Mouse (Mus musculus) C2C12 (cell line): Measurements from ENCODE around the gene Cngb1. TPM values are rescaled to one million over a fixed set of nuclear protein-coding genes. Genes with fewer than 3 reads are reported as not detected.

ENCODE experiments used
- H3K27me3 ChIP-seq: one replicate; pipeline ENCODE4 v1.6.1; 2011; ENCODE audit not compliant: control insufficient read depth, insufficient read depth, insufficient read length
- H3K36me3 ChIP-seq: one replicate; pipeline ENCODE4 v1.6.1; 2011; ENCODE audit not compliant: control insufficient read depth, insufficient read depth
- H3K4me3 ChIP-seq: one replicate; pipeline ENCODE4 v1.5.1; 2011; ENCODE audit warnings: mild to moderate bottlenecking, control low read depth; ENCODE audit not compliant: poor library complexity, insufficient read depth, severe bottlenecking
- H3K79me2 ChIP-seq: one replicate; pipeline ENCODE4 v1.6.1; 2011; ENCODE audit not compliant: control insufficient read depth, insufficient read depth
- H3K79me3 ChIP-seq: one replicate; pipeline ENCODE4 v1.6.1; 2011; ENCODE audit warnings: low read depth, control low read depth
- H3ac ChIP-seq: one replicate; pipeline ENCODE3; 2011; ENCODE audit warnings: low read depth; ENCODE audit not compliant: control insufficient read depth, insufficient read length
- CEBPB ChIP-seq: IDR thresholded peaks from one replicate; pipeline ENCODE4 v1.6.1; 2011; ENCODE audit warnings: low read depth, mild to moderate bottlenecking, control low read depth, moderate library complexity
- CTCF ChIP-seq: IDR thresholded peaks from one replicate; pipeline ENCODE4 v1.5.1; 2011; ENCODE audit not compliant: control insufficient read depth, insufficient read depth, insufficient read length
- FOSL1 ChIP-seq: IDR thresholded peaks from one replicate; pipeline ENCODE4 v1.8.0; 2011; ENCODE audit warnings: mild to moderate bottlenecking, low read length; ENCODE audit not compliant: poor library complexity, insufficient read depth, severe bottlenecking
- MAX ChIP-seq: IDR thresholded peaks from one replicate; pipeline ENCODE4 v1.6.1; 2011; ENCODE audit warnings: mild to moderate bottlenecking, control low read depth
- MYOD1 ChIP-seq: IDR thresholded peaks from one replicate; pipeline ENCODE4 v1.6.1; 2011; ENCODE audit warnings: low read depth; ENCODE audit not compliant: control insufficient read depth, insufficient read length
- MYOG ChIP-seq: IDR thresholded peaks from one replicate; pipeline ENCODE4 v1.6.1; 2011; ENCODE audit not compliant: control insufficient read depth, insufficient read length; ENCODE audit errors: extremely low read depth
- USF1 ChIP-seq: IDR thresholded peaks from one replicate; pipeline ENCODE4 v1.6.1; 2011; ENCODE audit warnings: low read depth, mild to moderate bottlenecking, control low read depth, moderate library complexity
- polyA plus RNA-seq: library from polyadenylated mRNA; unstranded; fragments of >200 nt; fragmentation: generic; extraction: Trizol; gene quantifications from one replicate; pipeline ENCODE4 v1.2.1, GENCODE M21; 2012; ENCODE audit warnings: missing spikeins

Cngb1 gene
- polyA plus RNA-seq, 1 experiment: under 0.01 TPM

DNA sequence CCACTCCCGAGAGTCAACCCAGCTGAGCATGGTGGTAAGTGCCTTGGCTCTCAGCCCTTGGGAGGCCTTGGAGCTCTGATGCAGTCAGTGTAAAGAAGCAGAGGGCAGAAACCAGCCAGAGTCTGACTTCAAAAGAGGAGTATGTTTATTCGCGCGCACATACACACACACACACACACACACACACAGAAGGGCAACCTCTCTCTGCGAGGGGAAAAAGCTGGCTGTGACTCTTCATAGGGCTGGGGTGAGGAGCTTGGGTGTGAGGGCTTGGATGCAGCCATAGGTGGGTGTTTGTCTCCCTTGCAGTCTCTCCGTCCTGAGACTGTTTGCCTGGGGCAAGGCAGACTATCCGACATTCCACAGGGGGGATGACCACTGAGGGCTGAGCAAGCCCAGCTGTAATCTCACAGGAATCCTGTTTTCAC lies 85.8 kb downstream of the Cngb1 start:
- Histone ChIP-seq H3K79me3 (no peaks in the 10 kb centered on the region), H3K79me2 (no peaks in the 10 kb centered on the region), H3K4me3 (no peak overlapping the region), H3ac (no peak overlapping the region), H3K36me3 (no peaks in the 10 kb centered on the region), H3K27me3 (no peaks in the 10 kb centered on the region)
- no peak for TF ChIP-seq MYOG
- TF ChIP-seq MYOD1: no peak
- TF ChIP-seq USF1: no peak
- no peak for TF ChIP-seq FOSL1
- no peak for TF ChIP-seq MAX
- TF ChIP-seq CTCF: no peak
- no peak for TF ChIP-seq CEBPB

DNA sequence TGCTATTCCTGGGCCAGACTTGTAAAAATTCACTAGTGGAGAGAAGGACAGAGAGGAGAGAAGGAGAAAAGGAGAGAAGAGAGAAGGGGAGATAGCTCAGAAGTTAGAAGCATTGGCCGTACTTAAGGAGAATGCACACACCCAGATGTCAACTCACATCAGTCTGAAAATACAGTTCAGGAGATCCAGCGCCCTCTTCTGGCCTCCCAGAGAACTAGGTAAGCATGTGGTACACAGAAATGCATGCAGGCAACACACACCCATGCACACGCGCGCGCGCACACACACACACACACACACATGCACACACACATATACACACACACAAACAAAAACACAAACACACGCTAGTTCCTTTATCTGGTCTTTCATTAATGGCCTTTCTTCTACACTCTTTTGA lies 86.8 kb downstream of the Cngb1 start:
- Histone ChIP-seq H3K36me3 (no peaks in the 10 kb centered on the region), H3K79me2 (no peaks in the 10 kb centered on the region), H3K27me3 (no peaks in the 10 kb centered on the region), H3K4me3 (no peak overlapping the region), H3ac (no peak overlapping the region), H3K79me3 (no peaks in the 10 kb centered on the region)
- TF ChIP-seq USF1 (no peak), CEBPB (no peak), MYOG (no peak), MYOD1 (no peak), FOSL1 (no peak), CTCF (no peak), MAX (no peak)

DNA sequence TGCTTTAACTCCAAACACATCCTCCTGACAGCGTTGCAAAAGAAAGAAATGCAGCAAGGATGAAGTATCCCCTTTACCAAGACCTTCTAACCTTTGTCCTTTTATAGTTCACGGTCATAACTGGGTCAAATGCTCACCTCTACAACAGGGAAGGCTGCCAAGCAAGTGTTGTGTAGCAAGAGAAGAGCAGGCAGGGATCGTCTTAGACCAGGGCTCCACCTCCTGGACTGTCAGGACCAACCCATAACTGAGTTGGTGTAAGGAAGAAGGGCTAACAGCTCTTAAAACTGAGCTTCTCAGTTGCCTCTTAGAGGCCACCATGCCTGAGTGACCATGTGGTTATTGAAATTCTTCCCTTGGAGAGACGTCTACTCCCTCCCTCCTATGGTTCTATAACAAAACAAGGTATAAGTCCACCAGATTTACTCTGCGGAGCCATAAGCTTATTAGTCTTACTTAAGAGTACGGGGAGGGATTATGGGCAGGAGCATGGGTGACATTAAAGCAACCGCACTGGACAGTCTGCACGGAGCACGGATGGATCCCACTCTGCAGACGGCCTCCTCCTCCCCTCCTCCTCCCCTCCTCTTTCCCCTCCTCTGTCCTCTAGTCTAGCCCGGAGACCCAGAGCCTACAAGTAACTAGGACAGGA lies 90.5 kb downstream of the Cngb1 start:
- H3K36me3 ChIP-seq: no peaks in the 10 kb centered on the region
- no peak overlapping the region for H3ac ChIP-seq
- no peaks in the 10 kb centered on the region for H3K79me3 ChIP-seq

DNA sequence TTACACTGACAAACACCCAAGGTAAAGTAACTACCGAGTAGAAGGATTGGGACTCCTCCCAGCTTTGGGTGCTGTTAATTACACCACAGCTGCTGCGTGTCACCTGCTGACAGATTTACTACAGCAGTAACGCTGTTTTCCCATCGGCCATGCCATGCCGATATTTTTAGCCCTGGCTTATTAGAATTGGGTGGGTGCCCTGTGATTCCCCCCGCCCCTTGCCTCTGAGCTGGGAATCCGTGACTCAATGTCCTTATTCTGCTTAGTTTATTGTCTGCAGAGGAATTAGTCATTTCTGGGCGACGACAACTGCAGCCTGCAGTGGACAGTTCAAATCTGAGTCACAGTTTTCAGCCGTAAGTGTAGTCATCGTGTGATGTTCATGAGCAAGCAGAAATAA lies 96.5 kb downstream of the Cngb1 start:
- Histone ChIP-seq H3K4me3 (no peak overlapping the region), H3K79me3 (no peaks in the 10 kb centered on the region), H3ac (no peak overlapping the region), H3K79me2 (no peaks in the 10 kb centered on the region), H3K27me3 (no peaks in the 10 kb centered on the region), H3K36me3 (no peaks in the 10 kb centered on the region)
- TF ChIP-seq CTCF: no peak
- TF ChIP-seq FOSL1: peak; percentile 82
- no peak for TF ChIP-seq MAX
- TF ChIP-seq USF1: no peak
- no peak for TF ChIP-seq MYOG
- TF ChIP-seq MYOD1: peak; percentile 94
- TF ChIP-seq CEBPB: no peak

More for the DNA sequence above, 90.5 kb downstream of the Cngb1 start:
- Histone ChIP-seq H3K4me3 (no peak overlapping the region), H3K27me3 (no peaks in the 10 kb centered on the region), H3K79me2 (no peaks in the 10 kb centered on the region)
- TF ChIP-seq MYOG: no peak
- no peak for TF ChIP-seq MYOD1
- TF ChIP-seq CEBPB: no peak
- TF ChIP-seq FOSL1: no peak
- TF ChIP-seq USF1: no peak
- no peak for TF ChIP-seq CTCF
- TF ChIP-seq MAX: no peak

DNA sequence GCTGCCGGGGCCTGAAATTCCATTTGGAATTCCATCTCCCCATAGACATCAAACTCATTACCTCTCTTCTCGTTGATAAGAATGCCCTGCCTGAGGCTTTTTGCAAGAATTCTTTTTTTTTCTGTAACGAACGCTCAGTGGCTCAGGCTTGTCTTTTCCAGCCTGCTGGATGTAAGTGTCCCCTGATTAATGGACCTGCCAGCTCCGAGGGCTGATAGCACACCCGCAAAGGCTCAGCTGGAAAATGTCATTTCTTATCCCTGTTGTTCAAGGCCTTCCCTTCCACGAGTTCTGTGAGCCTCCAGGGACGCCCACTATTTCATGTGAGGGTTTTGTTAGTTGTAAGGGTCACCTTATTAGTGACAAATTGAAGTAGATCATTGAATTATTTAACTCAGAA lies 100.4 kb downstream of the Cngb1 start:
- no peaks in the 10 kb centered on the region for H3K79me2 ChIP-seq
- H3K27me3 ChIP-seq: no peaks in the 10 kb centered on the region
- H3K4me3 ChIP-seq: no peak overlapping the region
- no peaks in the 10 kb centered on the region for H3K79me3 ChIP-seq
- H3ac ChIP-seq: no peak overlapping the region
- no peaks in the 10 kb centered on the region for H3K36me3 ChIP-seq
- TF ChIP-seq CEBPB: no peak
- no peak for TF ChIP-seq MYOG
- TF ChIP-seq USF1: no peak
- no peak for TF ChIP-seq FOSL1
- TF ChIP-seq CTCF: no peak
- TF ChIP-seq MAX: no peak
- TF ChIP-seq MYOD1: no peak
